Mouse (Mus musculus) thymus, adult 2 months (tissue): ENCODE measurements around the gene Ufd1.

Experiments
- CTCF ChIP-seq: fragments of 200-500 bp; IDR thresholded peaks from 2 replicates; pipeline ENCODE4 v1.5.1; 2012; ENCODE audit warnings: mild to moderate bottlenecking, control low read depth, low read length, moderate library complexity, borderline replicate concordance; ENCODE audit not compliant: control insufficient read depth, poor library complexity, insufficient read depth; ENCODE audit errors: extremely low read depth
- POLR2A ChIP-seq: fragments of 200-500 bp; IDR thresholded peaks from 2 replicates; pipeline ENCODE4 v1.6.1; 2012; ENCODE audit warnings: mild to moderate bottlenecking, low read length, control low read depth, moderate library complexity; ENCODE audit not compliant: control insufficient read depth, poor library complexity, insufficient read depth; ENCODE audit errors: extremely low read depth

GRCm38 (mm10) chr16:18762960-18763359 lies 48.6 kb upstream of the Ufd1 start:
- TF ChIP-seq CTCF, result no peak
- TF ChIP-seq POLR2A, result no peak
